Mouse (Mus musculus) C2C12 (cell line): ENCODE data around the gene Satl1.

Source experiments
- CTCF ChIP-seq: IDR thresholded peaks from one replicate; pipeline ENCODE4 v1.5.1; 2011; ENCODE audit not compliant: control insufficient read depth, insufficient read depth, insufficient read length
- FOSL1 ChIP-seq: IDR thresholded peaks from one replicate; pipeline ENCODE4 v1.8.0; 2011; ENCODE audit warnings: mild to moderate bottlenecking, low read length; ENCODE audit not compliant: poor library complexity, insufficient read depth, severe bottlenecking
- MAX ChIP-seq: IDR thresholded peaks from one replicate; pipeline ENCODE4 v1.6.1; 2011; ENCODE audit warnings: mild to moderate bottlenecking, control low read depth
- MYOD1 ChIP-seq: IDR thresholded peaks from one replicate; pipeline ENCODE4 v1.6.1; 2011; ENCODE audit warnings: low read depth; ENCODE audit not compliant: control insufficient read depth, insufficient read length
- MYOG ChIP-seq: IDR thresholded peaks from one replicate; pipeline ENCODE4 v1.6.1; 2011; ENCODE audit not compliant: control insufficient read depth, insufficient read length; ENCODE audit errors: extremely low read depth
- USF1 ChIP-seq: IDR thresholded peaks from one replicate; pipeline ENCODE4 v1.6.1; 2011; ENCODE audit warnings: low read depth, mild to moderate bottlenecking, control low read depth, moderate library complexity

GRCm38 (mm10) chrX:112347467-112348394 is 58.8 kb downstream of the Satl1 start:
- TF ChIP-seq USF1 (no peak), CTCF (no peak), MYOD1 (no peak), FOSL1 (peak; percentile 37), MAX (no peak), MYOG (no peak)
